Mouse (Mus musculus) lung, embryonic 14.5 days (tissue): ENCODE measurements around the gene Hif1an. TPM values are rescaled to one million over a fixed set of nuclear protein-coding genes. Genes with fewer than 3 reads are reported as not detected.

Experiments used
- ATAC-seq: fragments of 200-750 bp; cut with Nextera tagmentation; 2 replicates; pipeline ENCODE4 v1.8.0; 2017; ENCODE audit warnings: mild to moderate bottlenecking, moderate TSS enrichment, moderate library complexity; ENCODE audit not compliant: insufficient read depth
- DNase-seq: peaks from one replicate; pipeline ENCODE4 v3.0.0-alpha.2; 2015
- H3K27ac ChIP-seq: fragments of 300-500 bp; sonication (generic); 2 replicates; pipeline ENCODE4 v1.5.1; 2014; ENCODE audit warnings: low read depth, mild to moderate bottlenecking, moderate library complexity
- H3K27me3 ChIP-seq: fragments of 300-500 bp; sonication (generic); 2 replicates; pipeline ENCODE4 v1.6.1; 2014; ENCODE audit warnings: low read length, control low read depth; ENCODE audit not compliant: insufficient read depth
- H3K36me3 ChIP-seq: fragments of 300-500 bp; sonication (generic); 2 replicates; pipeline ENCODE4 v1.6.1; 2014; ENCODE audit warnings: control low read depth; ENCODE audit not compliant: insufficient read depth
- H3K4me1 ChIP-seq: fragments of 300-500 bp; sonication (generic); 2 replicates; pipeline ENCODE4 v1.6.1; 2014; ENCODE audit warnings: antibody characterized with exemption, control low read depth; ENCODE audit not compliant: insufficient read depth
- H3K4me2 ChIP-seq: fragments of 300-500 bp; sonication (generic); 2 replicates; pipeline ENCODE4 v1.6.1; 2014; ENCODE audit warnings: mild to moderate bottlenecking
- H3K4me3 ChIP-seq: fragments of 300-500 bp; sonication (generic); 2 replicates; pipeline ENCODE4 v1.5.1; 2014; ENCODE audit warnings: low read depth, low read length
- H3K9ac ChIP-seq: fragments of 300-500 bp; sonication (generic); 2 replicates; pipeline ENCODE4 v1.6.1; 2014
- H3K9me3 ChIP-seq: fragments of 300-500 bp; sonication (generic); 2 replicates; pipeline ENCODE4 v1.6.1; 2016; ENCODE audit warnings: low read depth, low read length, control low read depth
- CTCF ChIP-seq: IDR thresholded peaks from 2 replicates; pipeline ENCODE4 v1.5.1; 2016; ENCODE audit warnings: antibody characterized with exemption, low read depth
- WGBS: fragments of 180-500 bp; shearing (Covaris S2); extraction: QIAGEN DNeasy Blood & Tissue Kit; methylation state at CpG from one replicate; pipeline ENCODE4 v1.1.7; 2014; 5-methylcytosine and 5-hydroxymethylcytosine counted together
- polyA plus RNA-seq: library from polyadenylated mRNA; unstranded; fragments of >200 nt; fragmentation: Nextera tagmentation; extraction: Ambion mirVana; gene quantifications from 2 replicates; pipeline ENCODE4 v1.2.1, GENCODE M21; 2014

Hif1an gene
- polyA plus RNA-seq, 1 experiment from 2014 or later: 24.4 TPM

- Histone ChIP-seq H3K4me3 (peak overlapping the region; percentile 56), H3K9ac (no peak overlapping the region), H3K9me3 (0 out of 2 replicates have a peak, but pooled peaks cover 4% of the 10 kb centered on the region), H3K36me3 (peaks cover 16% of the 10 kb centered on the region), H3K4me2 (peak overlapping the region; percentile 86), H3K27me3 (peaks cover 6% of the 10 kb centered on the region; the same call in 1 of the 2 replicates), H3K27ac (no peak overlapping the region), H3K4me1 (no peaks in the 10 kb centered on the region)
- DNase-seq: peak; percentile 97
- TF ChIP-seq CTCF: peak; percentile 86
- WGBS: 2% methylated on average over 12 of the region's 13 CpGs
- ATAC-seq: no peak
Observed at GRCm38 (mm10) chr19:44544775-44545174, 17.9 kb upstream of the Hif1an start.

- peak within 1 kb of the TSS; percentile 56 for H3K4me3 ChIP-seq
- 0 out of 2 replicates have a peak, but pooled peaks cover 4% of the 10 kb centered on the region for H3K9me3 ChIP-seq
- peak; percentile 34 for DNase-seq
- peak within 1 kb of the TSS; percentile 56 for H3K9ac ChIP-seq
- H3K27ac ChIP-seq: no peak within 1 kb of the TSS
- peak within 1 kb of the TSS; percentile 86 for H3K4me2 ChIP-seq
- no peaks in the 10 kb centered on the region for H3K4me1 ChIP-seq
- peaks cover 24% of the 10 kb centered on the region for H3K36me3 ChIP-seq
- no peak for TF ChIP-seq CTCF
- peak; percentile 31; the same call in 1 of the 2 replicates for ATAC-seq
- under 1% methylated on average over 46 of the region's 47 CpGs for WGBS
- H3K27me3 ChIP-seq: peaks cover 6% of the 10 kb centered on the region; the same call in 1 of the 2 replicates
Observed at GRCm38 (mm10) chr19:44545321-44546041, 17.2 kb upstream of the Hif1an start, which contains the start of gene Sec31b. Gene Sec31b (minus strand): TSS chr19:44545864.

DNA sequence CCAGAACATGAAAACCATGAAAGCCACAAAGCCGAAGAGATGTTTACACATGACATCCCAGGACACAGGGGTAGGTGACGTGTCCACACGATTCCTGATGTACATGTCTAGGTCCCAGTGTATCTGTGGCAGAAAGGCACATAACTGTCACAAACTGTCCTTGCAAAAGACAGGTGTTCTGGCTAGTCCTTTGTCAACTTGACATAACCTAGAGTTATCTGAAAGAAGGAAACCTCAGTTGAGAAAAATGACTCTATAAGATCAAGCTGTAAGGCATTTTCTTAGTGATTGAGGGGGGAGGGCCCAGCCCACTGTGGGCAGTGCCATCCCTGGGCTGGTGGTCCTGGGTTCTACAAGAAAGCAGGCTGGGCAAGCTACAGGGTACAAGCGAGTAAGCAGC, 9.9 kb upstream of the Hif1an start, which contains the start of gene Gm20538:
Gm20538 (minus strand) TSS at position 101 of the 400 bp plus-strand sequence.
- H3K4me3 ChIP-seq: no peak within 1 kb of the TSS
- peaks cover 53% of the 10 kb centered on the region for H3K36me3 ChIP-seq
- no peak for TF ChIP-seq CTCF

GRCm38 (mm10) chr19:44553286-44553685, 9.4 kb upstream of the Hif1an start:
- peaks cover 5% of the 10 kb centered on the region; the same call in 1 of the 2 replicates for H3K4me1 ChIP-seq
- H3K27ac ChIP-seq: no peak overlapping the region
- no peak for ATAC-seq
- WGBS: 96% methylated on average over 4 of the region's 4 CpGs
- no peak overlapping the region for H3K9ac ChIP-seq
- DNase-seq: no peak
- H3K9me3 ChIP-seq: no peaks in the 10 kb centered on the region
- TF ChIP-seq CTCF: no peak
- H3K4me2 ChIP-seq: no peak overlapping the region
- peaks cover 50% of the 10 kb centered on the region for H3K36me3 ChIP-seq
- H3K4me3 ChIP-seq: no peak overlapping the region
- H3K27me3 ChIP-seq: no peaks in the 10 kb centered on the region

More for the DNA sequence above, 9.9 kb upstream of the Hif1an start, which contains the start of gene Gm20538:
- Histone ChIP-seq H3K27me3 (no peaks in the 10 kb centered on the region), H3K4me1 (peaks cover 5% of the 10 kb centered on the region; the same call in 1 of the 2 replicates), H3K4me2 (0 out of 2 replicates have a peak within 1 kb of the TSS, but pooled peaks have one; percentile 67), H3K9me3 (no peaks in the 10 kb centered on the region), H3K9ac (no peak within 1 kb of the TSS), H3K27ac (no peak within 1 kb of the TSS)
- ATAC-seq (no peak), DNase-seq (no peak)
- WGBS: 94% methylated on average over 4 of the region's 4 CpGs

GRCm38 (mm10) chr19:44554490-44554860, 8.2 kb upstream of the Hif1an start:
- H3K27ac ChIP-seq: no peak overlapping the region
- peaks cover 40% of the 10 kb centered on the region for H3K36me3 ChIP-seq
- H3K9me3 ChIP-seq: no peaks in the 10 kb centered on the region
- peak overlapping the region; percentile 87 for H3K4me3 ChIP-seq
- WGBS: 3% methylated on average over 8 of the region's 8 CpGs
- H3K4me1 ChIP-seq: peaks cover 5% of the 10 kb centered on the region; the same call in 1 of the 2 replicates
- H3K4me2 ChIP-seq: peak overlapping the region; percentile 67
- no peak for TF ChIP-seq CTCF
- ATAC-seq (no peak), DNase-seq (peak; percentile 16)
- H3K9ac ChIP-seq: peak overlapping the region; percentile 89
- no peaks in the 10 kb centered on the region for H3K27me3 ChIP-seq

DNA sequence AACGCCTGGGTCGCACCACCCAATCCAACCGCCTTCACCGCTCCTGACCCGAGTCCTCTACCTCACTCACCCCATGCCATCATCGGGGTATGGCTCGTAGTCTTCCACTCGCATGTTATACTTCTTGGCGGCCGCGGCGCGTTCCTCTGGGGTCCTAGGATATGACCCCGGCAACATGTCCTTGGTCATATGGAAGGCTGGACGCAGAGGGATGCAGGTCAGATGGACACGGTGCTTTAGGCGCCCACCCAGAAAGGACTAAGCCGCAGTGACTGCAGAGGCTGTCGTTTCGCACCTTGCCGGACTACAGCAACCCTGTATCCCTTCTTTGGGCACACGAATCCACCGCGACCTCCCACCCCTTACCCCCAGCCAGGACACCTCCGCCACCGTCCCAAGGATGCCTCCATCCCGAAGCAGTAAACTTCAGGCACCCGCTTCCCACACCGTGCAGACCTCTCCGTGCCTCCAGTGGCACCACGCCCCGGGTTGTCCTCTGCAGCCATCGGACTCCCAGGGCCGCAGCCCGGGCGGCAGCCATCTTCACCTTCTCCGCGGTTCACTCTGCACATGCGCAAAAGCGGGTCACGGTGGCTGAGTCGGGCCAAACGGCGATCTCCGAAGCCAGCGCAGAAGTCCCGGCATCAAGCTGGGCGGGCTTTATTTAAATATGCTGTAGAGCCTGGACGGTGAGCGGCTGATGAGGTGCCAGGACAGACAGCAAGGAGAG, 7.6 kb upstream of the Hif1an start, which contains the start of gene Ndufb8:
Ndufb8 (minus strand) TSS at position 580 of the 730 bp plus-strand sequence.
- ATAC-seq: peak; percentile 92
- no peak for TF ChIP-seq CTCF
- Histone ChIP-seq H3K4me2 (peak within 1 kb of the TSS; percentile 67), H3K4me3 (peak within 1 kb of the TSS; percentile 87), H3K27ac (peak within 1 kb of the TSS; percentile 58; the same call in 1 of the 2 replicates), H3K9me3 (no peaks in the 10 kb centered on the region), H3K36me3 (peaks cover 34% of the 10 kb centered on the region), H3K9ac (peak within 1 kb of the TSS; percentile 89), H3K27me3 (no peaks in the 10 kb centered on the region), H3K4me1 (peaks cover 5% of the 10 kb centered on the region; the same call in 1 of the 2 replicates)
- WGBS: under 1% methylated on average over 50 of the region's 50 CpGs
- peak; percentile 98 for DNase-seq
